Mouse (Mus musculus) bone marrow, adult 2 months (tissue): ENCODE data around the gene Dguok.

Source experiments
- CTCF ChIP-seq: fragments of 200-500 bp; IDR thresholded peaks from 2 replicates; pipeline ENCODE4 v1.5.1; 2011; ENCODE audit warnings: low read length, control low read depth; ENCODE audit not compliant: control insufficient read depth, insufficient read depth
- POLR2A ChIP-seq: fragments of 200-500 bp; IDR thresholded peaks from 2 replicates; pipeline ENCODE4 v1.6.1; 2011; ENCODE audit warnings: low read depth, mild to moderate bottlenecking, control low read depth, low read length, borderline replicate concordance; ENCODE audit not compliant: control insufficient read depth

- TF ChIP-seq CTCF = no peak
- TF ChIP-seq POLR2A = no peak
Observed at GRCm38 (mm10) chr6:83475431-83475830, 31.3 kb downstream of the Dguok start.
